Mouse (Mus musculus) bone marrow, adult 2 months (tissue): ENCODE measurements around the gene Lmo2. TPM values are rescaled to one million over a fixed set of nuclear protein-coding genes. Genes with fewer than 3 reads are reported as not detected.

Source experiments
- H3K27ac ChIP-seq: fragments of 200-500 bp; 2 replicates; pipeline ENCODE4 v1.5.1; 2012; ENCODE audit warnings: low read depth, mild to moderate bottlenecking, control low read depth, inconsistent platforms, low read length; ENCODE audit not compliant: control insufficient read depth, poor library complexity, insufficient read depth
- H3K4me1 ChIP-seq: fragments of 200-500 bp; 2 replicates; pipeline ENCODE4 v1.6.1; 2011; ENCODE audit warnings: low read length; ENCODE audit not compliant: control insufficient read depth, insufficient read depth
- H3K4me3 ChIP-seq: fragments of 200-500 bp; replicated peaks from 2 replicates; pipeline ENCODE3; 2011; ENCODE audit warnings: mild to moderate bottlenecking, low read depth, low read length, control low read depth; ENCODE audit not compliant: control insufficient read depth
- CTCF ChIP-seq: fragments of 200-500 bp; IDR thresholded peaks from 2 replicates; pipeline ENCODE4 v1.5.1; 2011; ENCODE audit warnings: low read length, control low read depth; ENCODE audit not compliant: control insufficient read depth, insufficient read depth
- POLR2A ChIP-seq: fragments of 200-500 bp; IDR thresholded peaks from 2 replicates; pipeline ENCODE4 v1.6.1; 2011; ENCODE audit warnings: low read depth, mild to moderate bottlenecking, control low read depth, low read length, borderline replicate concordance; ENCODE audit not compliant: control insufficient read depth
- WGBS: fragments of 180-500 bp; shearing (Covaris S2); methylation state at CpG from one replicate; pipeline ENCODE4 v1.1.7; 2018; 5-methylcytosine and 5-hydroxymethylcytosine counted together
- polyA plus RNA-seq: library from polyadenylated mRNA; stranded (reverse); fragments of >200 nt; gene quantifications from 2 replicates; pipeline ENCODE4 v1.2.4, GENCODE M21; 2011; ENCODE audit warnings: low replicate concordance; ENCODE audit not compliant: missing spikeins, insufficient read depth, insufficient read length

The Lmo2 gene
- polyA plus RNA-seq, 1 experiment = 110 TPM

DNA sequence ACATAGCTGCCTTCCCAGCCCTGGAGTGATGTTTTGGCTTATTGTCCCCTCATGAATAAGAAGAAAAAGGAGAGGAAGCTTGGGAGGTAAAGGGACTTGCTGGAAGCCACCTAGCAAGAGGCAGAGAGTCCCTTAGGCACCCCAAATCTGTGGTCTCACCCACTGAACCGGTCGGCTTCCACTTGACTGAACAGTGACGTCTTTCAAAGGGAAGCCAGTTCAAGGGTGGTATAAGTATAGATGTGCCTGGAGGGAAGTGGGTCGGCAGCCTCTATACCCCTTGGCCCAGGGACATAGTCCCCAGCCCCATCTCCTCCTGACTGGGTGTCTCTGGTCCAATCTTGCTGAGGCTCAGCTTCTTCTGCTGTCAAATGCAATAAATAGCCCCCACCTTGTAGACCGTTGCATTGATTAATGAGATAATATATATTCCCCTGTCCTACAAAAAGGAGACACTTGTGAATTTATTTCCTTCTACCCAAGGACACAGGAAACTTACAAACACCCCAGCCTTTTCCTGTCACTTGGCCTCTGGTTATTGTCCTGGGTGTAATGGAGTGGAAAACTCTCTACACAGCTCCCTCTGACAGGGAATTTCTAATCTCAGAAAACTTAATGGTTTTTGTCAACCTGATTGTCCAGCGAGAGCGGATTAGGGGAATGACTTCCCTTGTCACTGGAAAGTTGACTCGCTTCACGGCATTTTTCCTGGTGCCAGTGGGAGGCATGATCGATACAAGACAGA, 21.9 kb upstream of the Lmo2 start:
- H3K4me3 ChIP-seq = no peak overlapping the region
- WGBS = 58% methylated on average over 10 of the region's 10 CpGs
- peaks cover 13% of the 10 kb centered on the region for H3K4me1 ChIP-seq
- no peak overlapping the region for H3K27ac ChIP-seq
- TF ChIP-seq CTCF = no peak
- no peak for TF ChIP-seq POLR2A

DNA sequence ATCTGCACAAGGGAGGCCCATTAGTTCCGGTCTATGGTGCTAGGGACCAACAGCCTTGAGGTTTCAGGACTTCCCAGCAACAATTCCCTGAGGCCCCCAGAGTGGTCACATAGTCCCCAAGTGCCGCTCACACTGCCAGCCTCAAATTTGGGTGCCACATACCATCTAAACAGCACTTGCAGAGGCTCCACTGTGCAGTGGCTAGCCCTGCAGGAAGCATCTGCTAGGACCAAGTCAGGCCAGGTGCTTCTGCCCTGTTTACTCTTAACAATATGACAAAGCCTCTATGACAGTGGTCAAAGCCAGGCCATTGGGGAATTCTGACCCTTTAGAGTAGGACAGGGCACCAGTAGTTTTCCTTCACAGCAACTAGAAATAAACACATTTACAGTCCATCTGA, 21.1 kb upstream of the Lmo2 start:
- 75% methylated on average over 2 of the region's 2 CpGs for WGBS
- no peak overlapping the region for H3K4me3 ChIP-seq
- TF ChIP-seq POLR2A = no peak
- TF ChIP-seq CTCF = no peak

DNA sequence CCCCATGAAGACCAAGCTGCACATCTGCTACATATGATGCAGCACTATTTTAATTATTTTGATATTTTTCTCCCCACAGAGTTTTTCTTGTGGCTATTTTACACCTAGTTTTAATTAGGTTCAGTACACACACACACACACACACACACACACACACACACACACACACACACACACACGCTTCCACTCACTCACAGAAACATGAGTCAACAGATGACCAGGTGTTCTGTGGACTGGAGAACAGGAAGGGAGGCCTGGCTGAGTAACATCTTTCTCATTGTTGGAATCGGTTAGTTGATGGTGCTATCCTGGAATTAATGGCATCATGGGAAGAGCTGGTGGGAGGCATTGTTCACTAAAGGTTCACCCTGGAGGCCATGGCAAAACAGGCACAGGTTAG, 20.1 kb upstream of the Lmo2 start:
- no peak for TF ChIP-seq CTCF
- no peak for TF ChIP-seq POLR2A
- Histone ChIP-seq H3K4me3 (no peak overlapping the region), H3K27ac (no peak overlapping the region), H3K4me1 (peaks cover 9% of the 10 kb centered on the region)
- 73% methylated on average over 2 of the region's 2 CpGs for WGBS

More for the DNA sequence above, 21.1 kb upstream of the Lmo2 start:
- Histone ChIP-seq H3K4me1 (peaks cover 13% of the 10 kb centered on the region), H3K27ac (no peak overlapping the region)

DNA sequence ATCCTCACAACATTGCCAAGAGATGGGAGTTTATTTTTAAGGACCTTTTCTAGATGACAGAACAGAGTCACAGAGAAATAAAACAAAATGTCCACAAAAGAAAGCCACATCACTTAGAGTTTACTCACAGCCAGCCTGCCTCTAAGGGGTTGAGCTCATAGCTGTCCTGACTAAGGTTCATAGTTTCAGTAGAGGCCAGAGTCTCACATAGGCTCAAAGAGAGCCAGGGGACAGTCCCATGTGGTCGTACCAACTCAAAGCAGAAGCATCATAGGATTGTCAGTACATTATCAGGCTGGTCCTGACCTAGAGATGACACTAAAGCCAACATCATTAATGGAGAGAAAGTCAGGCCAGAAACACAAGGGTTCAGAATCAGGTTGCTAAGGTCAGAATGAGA, 19.2 kb upstream of the Lmo2 start:
- Histone ChIP-seq H3K4me1 (peaks cover 9% of the 10 kb centered on the region), H3K4me3 (no peak overlapping the region), H3K27ac (no peak overlapping the region)
- TF ChIP-seq POLR2A = no peak
- 64% methylated on average over 1 of the region's 1 CpGs for WGBS

DNA sequence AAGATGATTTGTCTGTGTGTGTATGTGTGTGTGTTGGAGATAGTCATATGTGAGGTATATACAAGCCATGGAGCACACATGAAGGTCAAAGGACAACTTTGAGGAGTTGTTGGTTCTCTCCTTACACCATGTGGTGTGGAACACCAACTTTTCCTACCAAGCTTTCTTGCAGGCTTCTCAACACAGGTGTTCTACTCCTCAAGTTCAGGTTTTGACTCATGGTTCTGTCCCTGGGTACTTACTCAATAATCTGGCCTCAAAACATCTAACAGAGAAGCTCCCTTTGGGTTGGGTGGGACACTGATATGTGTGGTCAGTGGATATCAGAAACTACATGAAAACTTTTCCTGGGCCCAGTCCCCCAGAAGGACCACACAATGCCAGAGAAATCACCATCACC, 18.8 kb upstream of the Lmo2 start:
- Histone ChIP-seq H3K4me1 (peaks cover 9% of the 10 kb centered on the region), H3K4me3 (no peak overlapping the region), H3K27ac (no peak overlapping the region)
- no peak for TF ChIP-seq POLR2A
- TF ChIP-seq CTCF = no peak

DNA sequence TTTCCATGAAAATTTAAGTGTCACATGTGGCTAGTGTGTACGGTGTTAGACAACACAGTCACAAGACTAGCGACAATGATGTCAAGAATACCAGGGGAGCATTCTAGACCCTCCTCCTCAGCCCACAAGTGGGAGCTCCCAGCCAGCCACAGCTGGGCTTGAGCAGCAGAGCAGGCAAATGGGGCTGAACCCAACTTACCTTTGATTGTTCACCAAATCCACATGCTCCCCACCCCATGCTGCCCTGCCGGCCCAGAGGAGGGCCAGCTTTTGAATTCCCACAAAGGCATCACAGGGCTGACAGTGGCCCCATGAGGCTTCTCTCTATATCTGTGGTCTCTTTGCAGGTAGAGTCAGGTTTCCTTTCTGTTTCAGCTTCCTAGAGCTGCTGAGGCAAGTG, 16.7 kb upstream of the Lmo2 start:
- Histone ChIP-seq H3K27ac (no peak overlapping the region), H3K4me3 (no peak overlapping the region), H3K4me1 (peaks cover 3% of the 10 kb centered on the region; the same call in 1 of the 2 replicates)
- 44% methylated on average over 3 of the region's 3 CpGs for WGBS
- TF ChIP-seq POLR2A (no peak), CTCF (no peak)

DNA sequence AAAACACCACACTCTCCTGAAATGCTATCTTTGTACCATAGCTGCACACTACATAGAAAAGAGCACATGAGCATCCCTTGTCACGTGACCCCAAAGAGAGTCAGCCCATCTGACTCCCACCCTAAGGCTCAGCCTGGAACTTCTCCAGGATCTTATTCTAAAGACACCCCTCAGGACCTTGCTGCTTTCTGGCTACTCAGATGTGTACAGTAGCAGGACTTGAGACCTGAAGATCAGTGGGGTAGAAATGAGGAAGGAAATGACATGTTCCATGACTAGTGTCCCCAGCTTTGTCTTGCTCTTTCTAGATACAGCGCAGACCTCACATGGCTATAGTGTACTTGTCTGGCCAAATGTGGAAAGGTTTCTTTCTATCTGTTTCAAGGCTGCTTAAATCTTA, 12.9 kb upstream of the Lmo2 start:
- Histone ChIP-seq H3K27ac (peak overlapping the region; percentile 23; the same call in 1 of the 2 replicates), H3K4me1 (peaks cover 9% of the 10 kb centered on the region), H3K4me3 (no peak overlapping the region)
- TF ChIP-seq POLR2A (no peak), CTCF (no peak)
- 3% methylated on average over 2 of the region's 2 CpGs for WGBS

DNA sequence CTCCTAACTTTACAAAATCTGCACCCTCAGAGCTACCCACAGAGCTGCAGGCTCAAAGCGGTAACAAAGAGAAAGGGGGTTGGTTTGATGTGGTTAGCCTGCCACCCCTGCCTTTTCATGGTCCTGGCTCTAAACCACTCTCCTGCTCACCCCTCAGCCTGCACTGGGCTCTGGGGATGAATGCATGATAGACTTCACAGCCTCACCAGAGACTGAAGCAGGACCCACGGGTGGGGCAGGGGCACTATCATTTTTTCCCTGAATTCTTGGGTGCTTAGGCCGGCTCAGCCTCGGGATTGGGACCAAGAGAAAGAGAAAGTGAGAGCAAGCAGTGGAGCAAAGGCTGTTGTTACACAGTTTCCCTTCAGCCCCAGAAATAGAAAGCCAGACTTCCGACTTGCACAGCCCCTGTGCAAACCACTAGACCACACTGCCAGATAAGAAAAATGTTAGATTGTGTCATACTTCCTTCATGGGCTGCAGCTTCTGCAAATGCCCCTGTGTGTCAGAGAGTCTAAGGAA, 12.2 kb upstream of the Lmo2 start:
- peak overlapping the region; percentile 76 for H3K27ac ChIP-seq
- H3K4me3 ChIP-seq = peak overlapping the region; percentile 38
- TF ChIP-seq POLR2A (no peak), CTCF (no peak)
- WGBS = 2% methylated on average over 5 of the region's 5 CpGs
- peaks cover 9% of the 10 kb centered on the region for H3K4me1 ChIP-seq
